Comparison of ENCODE assay signal across 15 mouse cellular contexts in the genomic region with DNA sequence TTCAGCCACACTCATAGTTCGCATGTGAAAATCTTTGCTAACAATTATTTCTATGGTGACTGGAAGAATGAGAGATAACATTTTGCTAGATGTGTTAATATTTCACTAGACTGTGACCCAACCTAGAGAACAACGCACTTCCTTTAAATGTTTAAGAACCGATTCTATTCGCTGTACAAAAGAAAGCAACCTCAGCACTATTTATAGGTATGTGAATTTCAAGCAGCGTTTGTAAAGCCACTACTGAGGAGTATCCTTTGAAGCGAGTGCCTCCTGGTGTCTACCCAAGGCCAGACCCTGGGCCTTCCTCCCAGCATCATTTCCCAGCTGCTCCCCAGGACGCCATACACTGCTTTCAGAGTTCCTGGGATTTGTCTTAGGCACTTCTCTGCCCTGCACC. TPM values are rescaled to one million over a fixed set of nuclear protein-coding genes. Genes with fewer than 3 reads are reported as not detected.
DNase-seq lines count a peak whose midpoint lies in the region; ATAC-seq and TF ChIP-seq lines count a peak whose summit lies in the region.
"Had no signal": no experiment of that assay in that cellular context is flagged by ENCODE, and none has a peak within 500 bp of the region (broad histone marks: within the 10 kb centered on the region; RNA-seq: fewer than 3 reads in every experiment).

No protein-coding gene starts in this region.

- ATAC-seq in forebrain, embryonic 13.5 days = no peak
- no peak for ATAC-seq in forebrain, embryonic 16.5 days
- ATAC-seq in lung, postnatal 0 days = no peak
- ATAC-seq in hindbrain, embryonic 14.5 days (ENCODE audit: low FRiP score) = no peak
- no peak for ATAC-seq in neural tube, embryonic 14.5 days (ENCODE audit: low read depth)

- H3K36me3 ChIP-seq in forebrain, embryonic 13.5 days (ENCODE audit: poor library complexity, severe bottlenecking) = peaks cover 41% of the 10 kb centered on the region
- peaks cover 2% of the 10 kb centered on the region; the same call in 1 of the 2 replicates for H3K36me3 ChIP-seq in forebrain, embryonic 16.5 days (ENCODE audit: control insufficient read depth, insufficient read depth)
- no peaks in the 10 kb centered on the region for H3K36me3 ChIP-seq in lung, postnatal 0 days (ENCODE audit: insufficient read depth, low read length)
- H3K36me3 ChIP-seq in hindbrain, embryonic 14.5 days (replicated peaks; ENCODE audit: control insufficient read depth, insufficient read depth) = peaks cover 37% of the 10 kb centered on the region
- H3K36me3 ChIP-seq in neural tube, embryonic 14.5 days (ENCODE audit: control insufficient read depth, insufficient read depth, low read length) = peaks cover 4% of the 10 kb centered on the region; the same call in 1 of the 2 replicates
- H3K36me3 ChIP-seq: liver, embryonic 15.5 days had no signal

- no peak for TF ChIP-seq EP300 in lung, postnatal 0 days (IDR thresholded peaks at IDR 0.05)

- peak overlapping the region; percentile 0; the same call in 1 of the 2 replicates for H3K4me2 ChIP-seq in forebrain, embryonic 13.5 days
- no peak overlapping the region for H3K4me2 ChIP-seq in forebrain, embryonic 16.5 days (ENCODE audit: low read length)
- no peak overlapping the region for H3K4me2 ChIP-seq in lung, postnatal 0 days (replicated peaks; ENCODE audit: low read depth, low read length)
- H3K4me2 ChIP-seq in hindbrain, embryonic 14.5 days (replicated peaks) = peak overlapping the region; percentile 97
- H3K4me2 ChIP-seq in neural tube, embryonic 14.5 days (ENCODE audit: low read depth, low read length) = peak overlapping the region; percentile 78; the same call in 1 of the 2 replicates
- H3K4me2 ChIP-seq: liver, embryonic 15.5 days had no signal

- H3K4me1 ChIP-seq in forebrain, embryonic 13.5 days = peaks cover 45% of the 10 kb centered on the region
- peaks cover 43% of the 10 kb centered on the region for H3K4me1 ChIP-seq in forebrain, embryonic 16.5 days (replicated peaks; ENCODE audit: control insufficient read depth, insufficient read depth, low read length)
- H3K4me1 ChIP-seq in lung, postnatal 0 days (ENCODE audit: insufficient read depth, low read depth, low read length) = peaks cover 16% of the 10 kb centered on the region
- peaks cover 44% of the 10 kb centered on the region for H3K4me1 ChIP-seq in hindbrain, embryonic 14.5 days (replicated peaks; ENCODE audit: control insufficient read depth, insufficient read depth, low read length)
- peaks cover 41% of the 10 kb centered on the region for H3K4me1 ChIP-seq in neural tube, embryonic 14.5 days (ENCODE audit: control insufficient read depth, insufficient read depth, low read length)

- 74% methylated on average over 7 of the region's 7 CpGs for WGBS in forebrain, embryonic 13.5 days
- 67% methylated on average over 7 of the region's 7 CpGs for WGBS in forebrain, embryonic 16.5 days
- WGBS in lung, postnatal 0 days = 37% methylated on average over 7 of the region's 7 CpGs
- WGBS in hindbrain, embryonic 14.5 days = 53% methylated on average over 7 of the region's 7 CpGs
- 57% methylated on average over 7 of the region's 7 CpGs for whole genome bisulfite sequencing in neural tube, embryonic 14.5 days

- H3K27me3 ChIP-seq in forebrain, embryonic 13.5 days = peaks cover 7% of the 10 kb centered on the region; the same call in 1 of the 2 replicates
- H3K27me3 ChIP-seq in forebrain, embryonic 16.5 days (replicated peaks; ENCODE audit: control insufficient read depth, insufficient read depth, low read length) = no peaks in the 10 kb centered on the region
- H3K27me3 ChIP-seq in lung, postnatal 0 days (replicated peaks; ENCODE audit: insufficient read depth, low read length) = 0 out of 2 replicates have a peak, but pooled peaks cover 4% of the 10 kb centered on the region
- H3K27me3 ChIP-seq in hindbrain, embryonic 14.5 days (ENCODE audit: control insufficient read depth, insufficient read depth, low read length) = no peaks in the 10 kb centered on the region
- H3K27me3 ChIP-seq in neural tube, embryonic 14.5 days (ENCODE audit: control insufficient read depth, insufficient read depth, low read length) = no peaks in the 10 kb centered on the region

- no peak overlapping the region for H3K4me3 ChIP-seq in forebrain, embryonic 13.5 days
- no peak overlapping the region for H3K4me3 ChIP-seq in forebrain, embryonic 16.5 days (replicated peaks; ENCODE audit: low read length)
- H3K4me3 ChIP-seq in lung, postnatal 0 days (ENCODE audit: low read depth, low read length) = no peak overlapping the region
- no peak overlapping the region for H3K4me3 ChIP-seq in hindbrain, embryonic 14.5 days (replicated peaks; ENCODE audit: low read length)
- H3K4me3 ChIP-seq in neural tube, embryonic 14.5 days (ENCODE audit: low read depth, low read length) = 0 out of 2 replicates have a peak overlapping the region, but pooled peaks have one; percentile 5
- H3K4me3 ChIP-seq: erythroblast, embryonic 14.5 days; limb, embryonic 12.5 days; liver, embryonic 15.5 days had no signal

- peak; percentile 43 for DNase-seq in lung, postnatal 0 days (ENCODE audit: low spot score)
- no peak for DNase-seq in lung, adult 18-20 months
- DNase-seq in hindbrain, embryonic 14.5 days (ENCODE audit: low spot score) = no peak
- DNase-seq in liver = no peak
- no peak for DNase-seq in thymus, postnatal 36 days
- DNase-seq: adrenal gland, adult 2 months; cerebellum, adult 11 months; kidney, adult 9 months; lung, postnatal 36 days had no signal

- H3K9ac ChIP-seq in forebrain, embryonic 13.5 days = peak overlapping the region; percentile 5; the same call in 1 of the 2 replicates
- no peak overlapping the region for H3K9ac ChIP-seq in forebrain, embryonic 16.5 days (replicated peaks; ENCODE audit: low read depth, low read length)
- H3K9ac ChIP-seq in lung, postnatal 0 days (replicated peaks; ENCODE audit: low read depth) = no peak overlapping the region
- peak overlapping the region; percentile 28; the same call in 1 of the 2 replicates for H3K9ac ChIP-seq in hindbrain, embryonic 14.5 days
- H3K9ac ChIP-seq in neural tube, embryonic 14.5 days (replicated peaks; ENCODE audit: low read depth, low read length) = no peak overlapping the region
- H3K9ac ChIP-seq: limb, embryonic 12.5 days; liver, embryonic 15.5 days had no signal

- TF ChIP-seq CTCF in lung, postnatal 0 days (IDR thresholded peaks at IDR 0.05) = peak; percentile 37

- H3K27ac ChIP-seq in forebrain, embryonic 13.5 days = no peak overlapping the region
- H3K27ac ChIP-seq in forebrain, embryonic 16.5 days (ENCODE audit: low read length) = no peak overlapping the region
- no peak overlapping the region for H3K27ac ChIP-seq in lung, postnatal 0 days (ENCODE audit: low read length)
- H3K27ac ChIP-seq in hindbrain, embryonic 14.5 days = no peak overlapping the region
- no peak overlapping the region for H3K27ac ChIP-seq in neural tube, embryonic 14.5 days (ENCODE audit: low read depth, low read length)
- H3K27ac ChIP-seq: limb, embryonic 12.5 days; liver, embryonic 15.5 days had no signal

- H3K9me3 ChIP-seq in forebrain, embryonic 13.5 days (replicated peaks) = no peaks in the 10 kb centered on the region
- no peaks in the 10 kb centered on the region for H3K9me3 ChIP-seq in forebrain, embryonic 16.5 days (ENCODE audit: control insufficient read depth, low read length)
- no peaks in the 10 kb centered on the region for H3K9me3 ChIP-seq in lung, postnatal 0 days (ENCODE audit: low read length)
- H3K9me3 ChIP-seq in hindbrain, embryonic 14.5 days (ENCODE audit: control insufficient read depth, low read length) = no peaks in the 10 kb centered on the region
- no peaks in the 10 kb centered on the region for H3K9me3 ChIP-seq in neural tube, embryonic 14.5 days (ENCODE audit: control insufficient read depth, low read length)
- H3K9me3 ChIP-seq: limb, embryonic 12.5 days; liver, embryonic 15.5 days had no signal

RNA-seq across cellular contexts. Expression of gene Dzip1, which starts 4.6 kb away (rescaled TPM):
- 27.2 and 28.1 TPM in 2 replicates for polyA plus RNA-seq in forebrain, embryonic 13.5 days (2015; fragmentation: Nextera tagmentation; extraction: Ambion mirVana)
- 42.3 and 46.7 TPM in 2 replicates for polyA plus RNA-seq in forebrain, embryonic 16.5 days (2015; fragmentation: Nextera tagmentation; extraction: Ambion mirVana)
- polyA plus RNA-seq in lung, postnatal 0 days (2015; fragmentation: Nextera tagmentation; extraction: Ambion mirVana) = 4.0 and 5.0 TPM in 2 replicates
- 105 and 122 TPM in 2 replicates for polyA plus RNA-seq in hindbrain, embryonic 14.5 days (2014; fragmentation: Nextera tagmentation; extraction: Ambion mirVana)
- polyA plus RNA-seq in neural tube, embryonic 14.5 days (2014; fragmentation: Nextera tagmentation; extraction: Ambion mirVana) = 90.3 and 130 TPM in 2 replicates

RNA-seq across cellular contexts. Expression of gene Dnajc3, which starts 17.1 kb away (rescaled TPM):
- 17.4 and 17.5 TPM in 2 replicates for polyA plus RNA-seq in forebrain, embryonic 13.5 days (2015; fragmentation: Nextera tagmentation; extraction: Ambion mirVana)
- polyA plus RNA-seq in forebrain, embryonic 16.5 days (2015; fragmentation: Nextera tagmentation; extraction: Ambion mirVana) = 19.4 and 23.5 TPM in 2 replicates
- 54.1 and 58.3 TPM in 2 replicates for polyA plus RNA-seq in lung, postnatal 0 days (2015; fragmentation: Nextera tagmentation; extraction: Ambion mirVana)
- polyA plus RNA-seq in hindbrain, embryonic 14.5 days (2014; fragmentation: Nextera tagmentation; extraction: Ambion mirVana) = 25.3 and 29.9 TPM in 2 replicates
- 21.7 and 25.0 TPM in 2 replicates for polyA plus RNA-seq in neural tube, embryonic 14.5 days (2014; fragmentation: Nextera tagmentation; extraction: Ambion mirVana)

Comparison
In these comparisons a context has a peak if more than half of its experiments do, and no peak if none do; other contexts are left out.
1. H3K4me2 ChIP-seq: peak in forebrain, embryonic 13.5 days (single experiment), hindbrain, embryonic 14.5 days (single experiment) and neural tube, embryonic 14.5 days (single experiment); none in forebrain, embryonic 16.5 days (single experiment) and lung, postnatal 0 days (single experiment).
2. H3K9ac ChIP-seq: peak in forebrain, embryonic 13.5 days (single experiment) and hindbrain, embryonic 14.5 days (single experiment); none in forebrain, embryonic 16.5 days (single experiment), lung, postnatal 0 days (single experiment) and neural tube, embryonic 14.5 days (single experiment).